Mouse (Mus musculus): ENCODE results near the gene Spred2.

Gene Spred2

DNA sequence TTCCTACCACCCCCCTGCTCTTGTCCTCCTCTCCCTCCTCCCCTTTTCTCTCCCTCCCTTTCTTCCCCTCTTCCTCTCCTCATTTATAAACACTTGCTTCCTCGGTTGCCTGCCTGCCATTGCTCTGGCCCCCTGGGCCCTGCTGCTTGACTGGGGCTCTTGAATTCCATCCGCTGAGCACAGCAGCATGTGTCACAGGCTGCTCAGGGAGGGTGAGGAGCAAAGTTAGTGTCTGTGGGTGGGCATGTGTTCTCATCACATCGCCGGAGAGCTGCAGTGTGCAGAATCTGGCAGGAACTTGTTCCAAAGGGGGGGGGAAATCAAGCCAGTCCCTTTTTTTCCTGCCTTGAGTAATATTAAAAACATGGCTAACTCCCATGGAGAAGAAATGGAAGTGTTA is 59.1 kb downstream of the Spred2 start:
- no peak for DNase-seq (ENCODE audit: low read depth)

DNA sequence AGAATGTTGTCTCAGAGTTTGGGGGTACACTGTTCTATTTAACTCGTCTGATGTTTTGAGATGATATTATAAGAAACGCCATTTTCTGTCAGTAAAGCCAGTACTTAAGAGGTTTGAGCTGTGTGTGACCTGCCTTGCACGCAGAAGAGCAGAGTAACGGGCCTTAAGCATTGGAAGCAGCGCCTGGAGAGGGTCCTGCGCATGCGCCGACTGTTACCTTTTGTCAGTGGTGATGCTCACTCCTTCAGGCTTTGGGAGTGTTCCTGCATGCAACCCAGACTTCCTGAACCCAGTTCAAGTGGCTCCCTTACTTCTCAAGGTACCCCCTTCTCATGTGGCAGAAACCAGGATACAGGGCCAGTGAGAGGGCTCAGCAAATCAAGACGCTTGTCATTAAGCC is 59.9 kb downstream of the Spred2 start:
- no peak for DNase-seq (ENCODE audit: low read depth)

DNA sequence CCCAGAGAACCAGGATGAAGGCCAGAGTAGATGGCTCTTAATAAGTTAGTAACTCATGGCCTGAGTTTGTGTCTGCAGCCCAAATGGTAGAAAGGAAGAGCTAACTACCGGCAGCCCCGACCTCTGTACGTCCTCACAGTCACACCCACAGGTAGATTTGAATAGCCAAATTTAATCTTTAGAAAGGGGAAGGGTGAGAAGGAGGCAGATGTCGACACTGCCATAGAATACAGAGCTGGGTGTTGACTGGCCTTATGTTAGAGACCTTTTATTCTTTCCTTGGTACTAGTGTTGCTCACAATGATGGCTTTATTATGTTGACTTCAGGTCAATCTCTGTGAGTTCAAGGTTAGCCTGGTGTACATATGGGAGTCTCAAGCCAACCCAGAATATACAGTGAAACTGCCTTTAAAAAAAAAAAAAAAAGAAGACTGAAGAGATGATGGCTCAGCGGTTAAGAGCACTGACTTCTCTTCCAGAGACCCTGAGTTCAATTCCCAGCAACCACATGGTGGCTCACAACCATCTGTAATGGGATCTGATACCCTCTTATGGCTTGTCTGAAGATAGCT is 61.2 kb downstream of the Spred2 start:
- DNase-seq (ENCODE audit: low read depth) = no peak

DNA sequence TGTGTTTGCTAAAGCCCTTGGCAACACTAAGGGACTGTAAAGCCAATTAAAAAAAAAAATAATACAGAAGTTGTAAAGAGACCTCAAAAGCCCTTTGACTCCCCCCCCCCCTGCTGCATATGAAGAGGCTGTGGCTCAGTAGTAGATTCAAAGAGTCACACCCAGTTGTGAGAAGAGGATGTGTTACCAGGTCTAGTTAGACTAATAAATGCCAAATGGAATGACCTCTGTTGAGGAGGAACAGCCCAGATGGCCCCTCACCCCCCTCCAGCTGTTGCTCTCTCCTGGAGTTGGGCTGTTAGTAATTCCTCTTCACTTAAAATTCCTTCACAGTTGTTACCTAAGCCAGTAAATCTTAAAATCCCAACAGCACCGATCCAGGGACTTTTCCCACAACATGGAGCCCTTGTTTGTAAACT is 62.3 kb downstream of the Spred2 start:
- DNase-seq (ENCODE audit: low read depth) = no peak

DNA sequence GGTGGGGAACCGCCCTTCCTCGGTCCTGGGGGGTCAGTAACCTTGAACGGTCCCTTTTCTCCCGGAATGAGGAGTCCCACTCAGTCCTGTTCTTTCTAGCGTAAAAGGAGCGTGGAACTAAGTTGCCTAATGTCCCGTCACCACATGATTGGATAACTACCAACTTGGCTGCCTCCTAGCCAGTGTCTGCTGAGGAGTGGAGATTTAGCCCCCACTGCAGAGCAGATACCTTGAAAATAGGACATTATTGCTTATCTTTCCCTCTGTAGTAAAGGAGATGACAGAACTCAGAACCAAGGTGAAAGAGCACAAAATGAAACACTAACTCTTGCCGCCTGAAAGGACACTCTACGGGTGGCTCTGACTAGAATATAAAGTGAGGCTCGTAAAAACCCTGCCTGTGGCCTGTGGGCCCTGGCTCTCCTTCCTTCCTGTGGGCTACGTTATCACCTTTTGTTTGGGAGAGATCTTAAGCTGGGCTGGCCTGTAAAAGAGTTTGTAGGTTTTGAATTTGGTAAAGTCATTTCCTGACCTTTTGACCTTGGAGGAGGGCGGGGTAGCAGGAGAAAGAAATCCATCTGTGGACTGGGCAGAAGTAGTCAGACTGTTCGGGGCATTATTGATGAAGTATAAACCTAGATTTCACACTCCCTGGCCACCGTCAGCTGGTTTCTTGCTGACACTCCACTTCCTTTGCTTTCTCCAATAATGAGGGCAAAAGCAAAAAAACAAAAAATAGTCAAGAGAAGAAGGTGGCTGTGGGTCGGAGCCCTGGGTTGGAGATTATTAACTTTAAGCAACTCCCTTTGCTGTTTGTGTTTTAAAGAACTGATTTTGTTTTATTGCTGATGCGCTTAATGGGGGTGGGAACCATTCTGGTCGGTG is 62.9 kb downstream of the Spred2 start:
- peak; percentile 47 for DNase-seq (ENCODE audit: low read depth)

GRCm38 (mm10) chr11:19987756-19988091 is 63.5 kb downstream of the Spred2 start:
- no peak for DNase-seq (ENCODE audit: low read depth)

DNA sequence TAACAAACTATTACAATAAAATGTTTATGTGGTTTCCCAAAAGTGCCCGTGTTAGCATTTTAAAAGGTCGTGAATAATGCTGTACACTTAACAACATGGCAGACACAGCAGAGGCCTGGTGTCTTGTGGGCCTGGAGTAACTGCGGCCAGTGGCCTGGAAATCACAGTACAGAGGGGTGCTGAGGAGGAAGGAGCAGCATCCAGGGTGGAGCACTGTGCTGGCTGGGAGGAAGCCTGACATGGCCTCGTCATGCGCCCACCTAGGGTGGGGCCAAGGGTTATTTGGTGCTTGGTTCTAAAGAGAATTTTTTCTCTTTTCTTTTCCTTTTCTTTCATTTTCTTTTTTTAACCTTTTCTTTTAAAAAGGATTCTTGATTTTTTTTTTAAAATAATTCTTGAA is 64.0 kb downstream of the Spred2 start:
- DNase-seq (ENCODE audit: low read depth) = no peak

- no peak for DNase-seq (ENCODE audit: low read depth)
Measured at GRCm38 (mm10) chr11:19988631-19989030, 64.5 kb downstream of the Spred2 start.

DNA sequence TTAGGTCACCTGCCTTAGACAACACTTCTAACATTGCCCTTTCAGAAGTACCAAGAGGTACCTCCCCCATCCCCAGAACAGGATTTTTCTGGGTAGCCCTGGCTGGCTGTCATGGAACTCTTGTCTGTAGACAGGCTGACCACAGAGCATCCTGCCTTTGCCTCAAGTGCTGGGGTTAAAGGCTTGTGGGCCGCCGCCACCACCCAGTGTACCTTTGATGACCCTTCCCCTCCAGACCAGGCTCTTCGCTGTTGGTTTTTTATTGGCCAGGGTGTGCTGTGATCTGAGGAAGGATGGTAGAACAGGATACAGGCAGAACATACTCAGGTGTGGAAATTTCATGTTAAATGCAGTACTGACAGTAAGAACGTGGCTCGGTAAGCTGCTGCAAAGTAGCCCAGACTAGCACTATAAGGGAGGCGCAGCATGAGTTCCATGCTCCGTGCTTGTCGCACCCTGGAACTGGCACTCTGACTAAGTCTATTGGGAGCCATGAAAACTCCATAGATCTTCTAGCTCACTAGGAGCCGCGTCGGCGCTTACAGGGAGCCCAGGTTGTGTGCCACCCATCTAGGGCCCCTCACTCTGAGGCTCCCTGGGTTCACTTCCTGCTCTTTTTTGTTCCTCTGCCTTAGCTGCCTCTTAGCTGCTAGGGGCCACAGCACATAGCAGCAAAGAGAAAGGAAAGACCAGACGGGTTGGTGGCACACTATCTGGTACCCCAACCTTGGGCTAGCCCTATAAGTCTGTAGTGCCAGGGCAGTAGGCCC is 65.2 kb downstream of the Spred2 start:
- no peak for DNase-seq (ENCODE audit: low read depth)

- no peak for DNase-seq (ENCODE audit: low read depth)
Measured at GRCm38 (mm10) chr11:19990731-19991130, 66.6 kb downstream of the Spred2 start.

GRCm38 (mm10) chr11:19991303-19991976 is 67.3 kb downstream of the Spred2 start:
- no peak for DNase-seq (ENCODE audit: low read depth)

GRCm38 (mm10) chr11:19992341-19993281 is 68.4 kb downstream of the Spred2 start:
- no peak for DNase-seq (ENCODE audit: low read depth)

GRCm38 (mm10) chr11:19993753-19994152 is 69.6 kb downstream of the Spred2 start:
- DNase-seq (ENCODE audit: low read depth) = no peak

- DNase-seq (ENCODE audit: low read depth) = no peak
Measured at GRCm38 (mm10) chr11:19994262-19994790, 70.2 kb downstream of the Spred2 start.

DNA sequence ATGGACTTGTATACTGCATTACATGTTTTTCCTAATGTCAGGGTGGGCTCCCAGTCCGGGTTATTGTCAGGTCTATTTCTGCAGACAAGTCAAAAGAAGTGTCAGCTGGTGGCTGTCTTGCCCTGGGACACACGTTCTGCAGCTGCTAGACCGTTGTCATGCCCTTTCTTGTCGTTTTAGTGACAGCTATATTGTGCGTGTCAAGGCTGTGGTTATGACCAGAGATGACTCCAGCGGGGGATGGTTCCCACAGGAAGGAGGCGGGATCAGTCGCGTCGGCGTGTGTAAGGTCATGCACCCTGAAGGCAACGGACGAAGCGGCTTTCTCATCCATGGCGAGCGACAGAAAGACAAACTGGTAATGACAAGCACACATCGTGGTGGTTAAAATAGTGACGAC is 73.8 kb downstream of the Spred2 start:
- DNase-seq (ENCODE audit: low read depth) = no peak

DNA sequence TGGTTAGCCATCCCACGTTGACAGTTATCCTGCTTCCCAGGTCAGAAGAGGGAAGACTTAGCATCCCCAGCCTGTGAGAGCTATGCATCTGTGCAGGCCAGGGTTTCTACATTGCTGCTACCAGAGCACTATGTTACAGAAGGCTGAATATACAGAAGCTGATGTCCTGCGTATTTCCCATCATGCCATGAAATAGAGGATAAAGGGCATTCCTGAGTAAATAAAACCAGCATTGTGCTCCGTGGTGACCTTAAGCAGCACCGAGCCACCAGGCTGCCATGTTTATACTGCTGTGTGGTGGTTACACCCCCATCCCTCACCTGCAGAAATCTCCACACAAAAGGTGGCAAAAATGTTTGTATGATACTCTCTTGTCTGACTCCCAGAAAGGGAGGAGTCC is 78.7 kb downstream of the Spred2 start:
- no peak for DNase-seq (ENCODE audit: low read depth)

DNA sequence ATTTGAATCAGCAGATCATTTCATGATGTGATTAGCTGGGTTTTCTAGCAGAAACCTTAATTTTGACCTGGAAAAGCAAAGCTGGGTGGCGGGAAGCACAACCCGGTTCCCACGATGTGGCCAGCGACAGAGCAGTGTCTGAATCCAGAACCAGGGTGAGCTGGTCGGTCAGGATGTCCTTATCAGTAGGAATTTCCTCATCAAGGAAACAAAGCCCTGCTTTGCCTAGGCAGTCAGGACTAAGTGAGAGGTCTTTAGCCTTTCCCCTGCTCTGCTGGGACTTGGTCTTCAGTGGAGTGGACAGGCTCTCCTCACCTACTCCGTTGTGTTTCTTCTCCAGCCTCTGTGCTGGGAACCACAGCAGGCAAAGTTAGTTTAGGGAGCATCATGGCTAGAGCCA is 83.5 kb downstream of the Spred2 start:
- no peak for DNase-seq (ENCODE audit: low read depth)

- no peak for DNase-seq (ENCODE audit: low read depth)
Measured at GRCm38 (mm10) chr11:20011210-20011978, 87.2 kb downstream of the Spred2 start.

- DNase-seq (ENCODE audit: low read depth) = no peak
Measured at GRCm38 (mm10) chr11:20013366-20013765, 89.2 kb downstream of the Spred2 start.

DNA sequence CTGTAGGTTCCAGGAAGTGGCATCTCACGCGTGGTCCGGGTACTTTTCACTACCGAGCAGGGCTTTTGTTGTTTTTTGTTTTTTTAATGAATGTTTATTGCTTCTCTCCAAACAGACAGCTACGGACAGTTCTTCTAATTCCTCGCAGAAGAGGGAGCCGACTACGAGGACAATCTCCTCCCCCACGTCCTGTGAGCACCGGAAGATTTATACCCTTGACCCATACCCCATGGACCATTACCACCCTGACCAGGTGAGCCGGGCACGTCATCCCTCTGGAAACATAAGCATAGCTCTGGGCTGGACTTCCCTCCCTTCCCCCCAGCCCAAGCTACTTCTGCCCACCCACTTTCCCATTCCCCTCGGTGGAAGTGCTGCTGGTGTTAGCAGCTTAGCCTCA is 93.8 kb downstream of the Spred2 start:
- no peak for DNase-seq (ENCODE audit: low read depth)
